Mouse (Mus musculus) embryonic facial prominence, embryonic 11.5 days (tissue): Measurements from ENCODE around the gene Spaca7. TPM values are rescaled to one million over a fixed set of nuclear protein-coding genes. Genes with fewer than 3 reads are reported as not detected.
A peak's percentile ranks its signal among the peaks of the same experiment; 100 is the strongest.
"Not testable (repeated sequence)": the region's sequence is repeated elsewhere in the genome, so short reads cannot be mapped to it uniquely, and the experiment has no call there.

ENCODE experiments used
- ATAC-seq: fragments of 200-750 bp; cut with Nextera tagmentation; replicated peaks from 2 replicates; pipeline ENCODE4 v1.8.0; 2017; ENCODE audit warnings: low read depth; ENCODE audit not compliant: insufficient number of reproducible peaks, low FRiP score, low TSS enrichment
- DNase-seq: peaks from one replicate; pipeline ENCODE4 v3.0.0-alpha.2; 2015; ENCODE audit warnings: low spot score
- H3K27ac ChIP-seq: fragments of 300-500 bp; sonication (generic); replicated peaks from 2 replicates; pipeline ENCODE4 v1.5.1; 2014; ENCODE audit warnings: mild to moderate bottlenecking, low read depth, low read length, control low read depth
- H3K27me3 ChIP-seq: fragments of 300-500 bp; sonication (generic); 2 replicates; pipeline ENCODE4 v1.6.1; 2014; ENCODE audit warnings: mild to moderate bottlenecking, low read length, moderate library complexity, mixed read lengths; ENCODE audit not compliant: control insufficient read depth, insufficient read depth
- H3K36me3 ChIP-seq: fragments of 300-500 bp; sonication (generic); replicated peaks from 2 replicates; pipeline ENCODE4 v1.6.1; 2014; ENCODE audit warnings: low read depth, mild to moderate bottlenecking, low read length, moderate library complexity, mixed read lengths; ENCODE audit not compliant: control insufficient read depth, insufficient read depth
- H3K4me1 ChIP-seq: fragments of 300-500 bp; sonication (generic); 2 replicates; pipeline ENCODE4 v1.6.1; 2014; ENCODE audit warnings: low read length, mixed read lengths; ENCODE audit not compliant: control insufficient read depth, insufficient read depth
- H3K4me2 ChIP-seq: fragments of 300-500 bp; sonication (generic); 2 replicates; pipeline ENCODE4 v1.6.1; 2014; ENCODE audit warnings: low read depth, mild to moderate bottlenecking, control low read depth, low read length, moderate library complexity
- H3K4me3 ChIP-seq: fragments of 300-500 bp; sonication (generic); 2 replicates; pipeline ENCODE4 v1.5.1; 2014; ENCODE audit warnings: low read depth, low read length, control low read depth
- H3K9ac ChIP-seq: fragments of 300-500 bp; sonication (generic); replicated peaks from 2 replicates; pipeline ENCODE4 v1.6.1; 2014; ENCODE audit warnings: mild to moderate bottlenecking, control low read depth, low read length
- H3K9me3 ChIP-seq: fragments of 300-500 bp; sonication (generic); replicated peaks from 2 replicates; pipeline ENCODE4 v1.6.1; 2016; ENCODE audit warnings: mild to moderate bottlenecking, low read length, inconsistent platforms, mixed read lengths; ENCODE audit not compliant: control insufficient read depth
- WGBS: fragments of 180-500 bp; shearing (Covaris S2); extraction: QIAGEN DNeasy Blood & Tissue Kit; methylation state at CpG from one replicate; pipeline ENCODE4 v1.1.7; 2014; 5-methylcytosine and 5-hydroxymethylcytosine counted together
- polyA plus RNA-seq: library from polyadenylated mRNA; unstranded; fragments of >200 nt; fragmentation: Nextera tagmentation; extraction: Ambion mirVana; gene quantifications from 2 replicates; pipeline ENCODE4 v1.2.1, GENCODE M21; 2014

The Spaca7 gene
- polyA plus RNA-seq, 1 experiment from 2014 or later = not detected

DNA sequence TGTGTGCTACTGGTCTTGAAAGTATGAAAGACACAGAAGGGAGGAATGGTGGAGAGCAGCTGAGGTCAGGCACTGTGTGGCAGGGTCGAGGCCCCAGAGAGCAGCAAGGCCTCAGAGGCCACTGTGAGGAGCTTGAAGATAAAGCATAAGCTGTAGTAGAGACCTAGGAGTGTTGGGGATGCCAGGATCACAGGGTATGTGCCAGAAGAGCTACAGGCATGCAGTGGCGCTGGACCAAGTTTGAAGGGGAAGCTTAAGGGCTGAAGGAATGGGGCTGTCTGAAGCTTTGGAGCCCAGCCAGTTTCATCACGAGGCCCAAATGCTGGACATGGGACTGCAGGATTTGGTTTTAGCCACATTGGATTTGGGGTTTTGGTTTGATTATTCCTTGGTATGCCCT lies 44.5 kb downstream of the Spaca7 start:
- not testable (repeated sequence) for H3K4me3 ChIP-seq, H3K36me3 ChIP-seq, H3K4me2 ChIP-seq, H3K4me1 ChIP-seq, H3K9ac ChIP-seq, ATAC-seq, H3K9me3 ChIP-seq, H3K27ac ChIP-seq, DNase-seq, H3K27me3 ChIP-seq
- WGBS = 94% methylated on average over 3 of the region's 3 CpGs

DNA sequence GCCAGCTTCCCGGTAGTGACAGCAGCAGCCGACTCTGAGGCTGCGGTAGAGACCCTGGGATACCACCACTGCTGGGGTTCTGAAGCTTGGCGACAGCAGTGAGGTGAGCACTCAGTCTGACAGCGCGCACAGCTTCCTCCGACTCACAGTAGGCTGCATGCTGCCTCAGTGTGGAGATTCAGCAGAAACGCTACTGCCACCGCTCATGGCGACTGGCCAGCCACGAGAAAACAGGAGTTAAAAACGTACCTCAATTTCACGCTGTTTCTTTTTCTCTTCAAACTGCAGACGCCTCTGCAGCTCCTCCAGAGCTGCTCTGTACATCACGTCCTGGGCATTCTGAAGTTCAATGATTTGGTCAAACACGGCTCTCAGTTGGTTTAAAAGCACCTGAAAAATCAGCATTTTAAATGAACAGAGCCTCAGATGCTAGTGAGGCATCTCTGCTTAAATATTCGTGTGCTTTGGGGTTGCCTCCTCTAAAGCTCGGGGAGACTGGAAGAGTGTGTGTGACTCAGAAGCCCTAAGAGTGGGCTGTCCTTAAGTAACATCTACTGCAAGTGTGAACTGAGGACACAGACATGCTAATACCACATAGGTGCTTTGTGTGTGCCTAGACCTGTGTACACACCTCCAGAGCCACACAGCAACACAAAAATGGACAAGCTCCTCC lies 48.9 kb downstream of the Spaca7 start:
- no peaks in the 10 kb centered on the region for H3K9me3 ChIP-seq
- no peak overlapping the region for H3K9ac ChIP-seq
- no peak for DNase-seq
- H3K36me3 ChIP-seq = peaks cover 2% of the 10 kb centered on the region
- 91% methylated on average over 18 of the region's 18 CpGs for WGBS
- ATAC-seq = no peak
- no peaks in the 10 kb centered on the region for H3K4me1 ChIP-seq
- H3K27me3 ChIP-seq = no peaks in the 10 kb centered on the region
- H3K4me2 ChIP-seq = no peak overlapping the region
- no peak overlapping the region for H3K27ac ChIP-seq
- no peak overlapping the region for H3K4me3 ChIP-seq

DNA sequence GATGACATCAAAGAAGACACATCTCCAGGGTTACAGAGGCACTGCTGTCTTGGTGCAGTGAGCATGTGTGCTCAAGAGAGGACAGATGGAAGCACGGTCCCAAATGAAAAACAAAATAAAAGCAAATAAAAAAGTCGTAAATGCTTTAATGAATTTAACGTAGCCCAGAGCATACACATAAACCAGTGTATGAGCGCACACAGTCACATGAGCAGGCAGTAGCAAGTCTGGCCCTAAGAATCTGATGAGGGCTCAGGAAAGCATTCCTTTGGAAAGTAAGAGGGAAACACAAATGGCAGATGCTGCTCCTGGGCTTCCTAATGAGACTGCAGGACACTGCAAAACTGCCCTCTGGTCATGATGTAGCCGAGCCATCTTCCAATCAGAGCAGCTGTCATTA lies 53.1 kb downstream of the Spaca7 start:
- DNase-seq = no peak
- no peak overlapping the region for H3K4me3 ChIP-seq
- no peak overlapping the region for H3K9ac ChIP-seq
- H3K4me1 ChIP-seq = no peaks in the 10 kb centered on the region
- H3K9me3 ChIP-seq = no peaks in the 10 kb centered on the region
- ATAC-seq = no peak
- no peaks in the 10 kb centered on the region for H3K27me3 ChIP-seq
- H3K27ac ChIP-seq = no peak overlapping the region
- 81% methylated on average over 5 of the region's 5 CpGs for whole genome bisulfite sequencing
- H3K4me2 ChIP-seq = no peak overlapping the region
- peaks cover 5% of the 10 kb centered on the region for H3K36me3 ChIP-seq

DNA sequence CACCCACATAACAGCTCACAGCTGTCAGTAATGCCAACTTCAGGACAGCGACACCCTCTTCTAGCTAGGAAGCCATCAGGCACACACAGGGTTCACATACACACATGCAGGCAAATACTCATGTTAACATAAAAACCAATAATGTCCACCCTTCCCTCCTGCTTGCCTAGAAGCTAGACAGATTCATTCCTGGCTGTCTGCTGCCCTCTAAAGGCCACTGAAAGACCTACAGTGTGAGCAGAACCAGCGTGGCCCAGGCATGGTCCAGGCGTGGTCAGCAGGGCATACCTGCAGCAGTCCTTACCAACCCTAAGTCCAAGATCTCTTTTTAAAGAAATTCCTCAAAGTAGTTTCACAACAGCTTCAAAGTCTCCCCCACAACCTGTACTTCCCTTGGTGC lies 56.2 kb downstream of the Spaca7 start:
- DNase-seq (peak; percentile 70), ATAC-seq (no peak)
- Histone ChIP-seq H3K36me3 (peaks cover 4% of the 10 kb centered on the region; the same call in 1 of the 2 replicates), H3K27me3 (no peaks in the 10 kb centered on the region), H3K9ac (no peak overlapping the region), H3K4me1 (no peaks in the 10 kb centered on the region), H3K9me3 (no peaks in the 10 kb centered on the region), H3K4me3 (no peak overlapping the region), H3K27ac (no peak overlapping the region), H3K4me2 (no peak overlapping the region)
- WGBS = 51% methylated on average over 3 of the region's 3 CpGs

DNA sequence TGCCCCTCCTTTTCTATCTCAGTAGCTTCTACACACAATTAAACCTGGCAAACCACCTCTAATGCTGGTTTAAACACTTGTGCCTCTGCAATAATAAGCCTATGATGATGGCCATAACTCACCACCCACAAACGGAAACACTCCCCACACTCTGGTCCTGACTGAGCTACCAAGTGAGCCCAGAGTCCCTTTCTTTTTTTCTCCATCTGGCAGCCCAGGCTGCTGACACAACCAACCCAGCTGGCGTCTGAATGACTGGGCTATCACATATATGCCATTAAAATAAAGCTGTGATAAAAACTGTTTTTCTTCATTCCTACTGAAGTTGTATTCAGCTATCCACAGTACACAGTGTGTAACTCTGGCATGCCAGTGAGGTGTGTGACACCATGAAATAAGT lies 62.5 kb downstream of the Spaca7 start:
- 83% methylated on average over 2 of the region's 2 CpGs for WGBS
- H3K4me1 ChIP-seq = no peaks in the 10 kb centered on the region
- H3K4me2 ChIP-seq = no peak overlapping the region
- peaks cover 6% of the 10 kb centered on the region for H3K36me3 ChIP-seq
- no peaks in the 10 kb centered on the region for H3K9me3 ChIP-seq
- H3K4me3 ChIP-seq = no peak overlapping the region
- no peak overlapping the region for H3K9ac ChIP-seq
- ATAC-seq (no peak), DNase-seq (no peak)
- no peak overlapping the region for H3K27ac ChIP-seq
- H3K27me3 ChIP-seq = no peaks in the 10 kb centered on the region

DNA sequence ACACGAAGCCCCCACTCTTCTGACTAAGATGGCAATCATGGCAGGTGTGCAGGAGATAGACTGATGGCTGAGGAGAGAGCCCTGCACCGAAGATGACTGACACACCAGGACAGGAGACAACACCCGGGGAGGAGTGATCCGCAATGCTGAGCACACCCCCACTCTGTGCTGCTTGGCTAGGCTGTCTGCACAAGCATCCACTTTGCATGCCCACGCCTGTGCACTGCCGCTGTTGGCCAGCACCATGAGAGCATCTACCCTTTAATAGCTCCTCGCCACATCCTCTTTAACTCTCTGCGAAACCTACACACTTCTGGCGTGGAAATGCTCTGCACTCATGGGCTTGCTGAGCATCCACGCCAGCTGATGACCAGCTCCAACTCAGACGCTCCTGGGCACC lies 65.6 kb downstream of the Spaca7 start:
- DNase-seq (no peak), ATAC-seq (no peak)
- no peak overlapping the region for H3K4me3 ChIP-seq
- H3K27ac ChIP-seq = no peak overlapping the region
- 93% methylated on average over 11 of the region's 11 CpGs for WGBS
- H3K36me3 ChIP-seq = peaks cover 4% of the 10 kb centered on the region
- H3K9me3 ChIP-seq = no peaks in the 10 kb centered on the region
- no peaks in the 10 kb centered on the region for H3K4me1 ChIP-seq
- no peak overlapping the region for H3K4me2 ChIP-seq
- H3K9ac ChIP-seq = no peak overlapping the region
- H3K27me3 ChIP-seq = no peaks in the 10 kb centered on the region

DNA sequence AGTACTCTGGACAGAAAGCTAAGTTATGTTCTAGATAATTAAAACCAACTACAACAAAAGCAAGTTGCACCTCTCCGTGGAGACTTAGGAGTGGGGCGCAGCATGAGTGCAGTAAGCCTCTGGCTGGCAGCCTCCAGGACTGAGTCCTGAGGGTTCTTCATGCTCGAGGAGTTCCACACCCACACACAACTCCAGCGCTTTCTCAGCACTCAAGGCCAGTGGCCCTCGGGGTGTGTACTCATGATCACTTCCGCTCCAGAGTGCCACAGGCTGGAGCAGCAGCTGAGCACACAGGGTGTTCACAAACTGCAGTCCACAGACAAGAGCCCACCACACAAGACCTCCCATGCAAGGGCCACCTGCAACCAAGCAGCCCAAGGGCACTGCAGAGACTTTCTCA lies 68.7 kb downstream of the Spaca7 start:
- no peak for DNase-seq

DNA sequence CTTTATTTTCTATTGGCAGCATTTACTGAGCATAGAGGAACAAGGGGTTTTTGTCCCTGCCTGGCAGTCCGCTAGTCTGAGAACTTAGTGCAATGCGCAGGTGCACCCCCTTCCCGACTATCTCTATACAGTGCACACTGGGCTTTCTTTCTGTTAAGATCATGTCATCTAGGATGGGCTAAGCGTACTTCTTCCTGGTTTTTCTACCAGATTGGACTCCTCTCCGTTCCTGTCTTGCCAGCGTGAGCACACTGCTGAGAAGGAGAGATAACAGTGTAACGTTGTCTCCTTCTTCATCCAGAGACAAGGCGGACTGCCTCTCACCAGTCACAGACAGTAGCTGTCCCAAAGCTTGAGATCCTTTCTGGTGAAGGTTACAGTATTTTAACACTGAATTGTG lies 71.5 kb downstream of the Spaca7 start:
- Histone ChIP-seq H3K36me3 (peaks cover 7% of the 10 kb centered on the region), H3K27ac (no peak overlapping the region), H3K4me1 (no peaks in the 10 kb centered on the region), H3K9ac (no peak overlapping the region), H3K9me3 (no peaks in the 10 kb centered on the region), H3K4me3 (no peak overlapping the region), H3K27me3 (no peaks in the 10 kb centered on the region), H3K4me2 (no peak overlapping the region)
- WGBS = 90% methylated on average over 8 of the region's 8 CpGs
- ATAC-seq (no peak), DNase-seq (no peak)

More for the DNA sequence above, 68.7 kb downstream of the Spaca7 start:
- Histone ChIP-seq H3K9ac (no peak overlapping the region), H3K4me3 (no peak overlapping the region), H3K27me3 (no peaks in the 10 kb centered on the region), H3K36me3 (peaks cover 4% of the 10 kb centered on the region), H3K27ac (no peak overlapping the region), H3K9me3 (no peaks in the 10 kb centered on the region), H3K4me2 (no peak overlapping the region), H3K4me1 (no peaks in the 10 kb centered on the region)
- ATAC-seq = 0 out of 2 replicates have a peak, but pooled peaks have one; percentile 23
- 94% methylated on average over 6 of the region's 6 CpGs for WGBS
